Mouse (Mus musculus) kidney, adult 2 months (tissue): ENCODE data around the gene Sec16b.

Experiments
- CTCF ChIP-seq: fragments of 200-500 bp; conservative IDR thresholded peaks from 2 replicates; pipeline ENCODE4 v1.5.1; 2011; ENCODE audit warnings: low read depth, mild to moderate bottlenecking, control low read depth, low read length, moderate library complexity, mixed read lengths; ENCODE audit not compliant: insufficient read depth, insufficient read length
- POLR2A ChIP-seq: fragments of 200-500 bp; IDR thresholded peaks from one replicate; pipeline ENCODE4 v1.6.1; 2011; ENCODE audit warnings: low read depth, low read length, control low read depth

- TF ChIP-seq CTCF, result no peak
- TF ChIP-seq POLR2A, result no peak
Observed at GRCm38 (mm10) chr1:157474865-157475264, 31.7 kb upstream of the Sec16b start.
